Mouse (Mus musculus): ENCODE measurements around the gene Slc39a1.
"Not testable (repeated sequence)": the region's sequence is repeated elsewhere in the genome, so short reads cannot be mapped to it uniquely, and the experiment has no call there.

The Slc39a1 gene

GRCm38 (mm10) chr3:90241669-90242358 lies 6.2 kb upstream of the Slc39a1 start:
- no peak for DNase-seq (ENCODE audit: low spot score)

DNA sequence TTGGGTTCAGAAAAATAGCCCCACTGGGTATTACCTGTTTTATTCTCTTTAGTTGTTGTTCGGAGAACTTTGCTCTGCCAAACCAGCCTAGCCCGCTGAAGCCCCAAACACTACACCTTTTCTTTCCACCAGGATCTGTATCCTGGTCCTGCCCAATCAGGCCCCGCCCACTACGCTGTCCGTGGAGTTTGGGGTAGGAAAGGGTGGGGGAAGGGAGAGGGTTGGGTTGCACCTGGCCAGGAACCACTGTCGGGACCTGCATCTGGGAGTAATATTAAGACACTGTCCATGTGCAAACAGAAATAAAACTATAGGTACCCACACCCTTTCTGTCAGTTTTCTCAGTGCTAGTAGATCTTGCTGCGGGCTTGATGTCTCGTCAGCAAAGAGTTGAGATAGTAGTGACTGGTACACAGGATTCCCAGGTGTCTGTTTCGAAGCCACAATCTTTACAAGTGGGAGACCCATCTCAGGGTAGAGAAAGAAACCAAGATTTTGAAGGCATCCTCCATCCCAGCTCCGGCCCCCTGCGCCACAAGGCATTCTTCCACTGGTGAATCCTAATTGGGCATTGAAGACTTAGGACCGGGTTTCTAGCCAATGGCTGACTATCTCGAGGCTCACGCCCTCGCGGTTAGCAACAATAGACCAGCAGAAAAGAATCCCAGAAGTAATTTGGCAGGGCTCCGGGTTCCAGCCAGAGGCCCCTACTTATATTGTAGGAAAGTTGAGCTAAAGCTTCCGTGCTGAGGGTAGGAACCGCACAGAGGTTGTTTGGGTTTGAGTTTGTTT lies 4.8 kb upstream of the Slc39a1 start, which contains the start of gene Creb3l4:
Gene Creb3l4 (minus strand): TSS at position 529 of the 792 bp plus-strand sequence.
- DNase-seq (ENCODE audit: low spot score) = no peak

DNA sequence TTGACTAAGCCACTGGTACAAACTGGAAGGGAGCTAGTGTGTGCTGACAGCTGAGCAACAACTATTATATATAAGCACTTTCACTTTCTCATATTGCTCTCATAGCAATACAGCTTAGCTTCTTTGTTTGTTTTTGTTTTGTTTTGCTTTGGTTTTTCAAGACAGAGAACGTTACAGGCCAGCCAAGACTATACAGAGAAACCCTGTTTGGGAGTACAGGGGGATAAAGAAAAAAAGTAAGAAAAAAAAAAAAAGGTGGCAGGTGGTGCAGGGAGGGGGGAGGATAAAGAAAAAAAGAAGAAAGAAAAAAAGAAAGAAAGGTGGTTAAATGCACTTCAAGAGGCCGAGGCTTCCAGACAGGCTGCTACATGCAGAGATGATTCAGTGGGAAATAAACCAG lies 2.6 kb upstream of the Slc39a1 start:
- no peak for DNase-seq (ENCODE audit: low spot score)

GRCm38 (mm10) chr3:90247630-90247959 lies 377 bp upstream of the Slc39a1 start:
- DNase-seq (ENCODE audit: low spot score) = no peak

- no peak for DNase-seq (ENCODE audit: low spot score)
Measured at GRCm38 (mm10) chr3:90248746-90249100, 751 bp downstream of the Slc39a1 start.

GRCm38 (mm10) chr3:90250791-90251190 lies 2.8 kb downstream of the Slc39a1 start:
- no peak for DNase-seq (ENCODE audit: low spot score)

GRCm38 (mm10) chr3:90251731-90252226 lies 3.8 kb downstream of the Slc39a1 start:
- not testable (repeated sequence) for DNase-seq (ENCODE audit: low spot score)

- not testable (repeated sequence) for DNase-seq (ENCODE audit: low spot score)
Measured at GRCm38 (mm10) chr3:90252659-90253058, 4.7 kb downstream of the Slc39a1 start.

- not testable (repeated sequence) for DNase-seq (ENCODE audit: low spot score)
Measured at GRCm38 (mm10) chr3:90253174-90253573, 5.2 kb downstream of the Slc39a1 start.

- DNase-seq (ENCODE audit: low spot score) = peak; percentile 91
Measured at GRCm38 (mm10) chr3:90253653-90254418, 5.9 kb downstream of the Slc39a1 start, which contains the start of gene Crtc2. Gene Crtc2, plus strand, starts transcription at chr3:90254163.

- DNase-seq (ENCODE audit: low spot score) = no peak
Measured at GRCm38 (mm10) chr3:90254419-90255193, 6.6 kb downstream of the Slc39a1 start.

DNA sequence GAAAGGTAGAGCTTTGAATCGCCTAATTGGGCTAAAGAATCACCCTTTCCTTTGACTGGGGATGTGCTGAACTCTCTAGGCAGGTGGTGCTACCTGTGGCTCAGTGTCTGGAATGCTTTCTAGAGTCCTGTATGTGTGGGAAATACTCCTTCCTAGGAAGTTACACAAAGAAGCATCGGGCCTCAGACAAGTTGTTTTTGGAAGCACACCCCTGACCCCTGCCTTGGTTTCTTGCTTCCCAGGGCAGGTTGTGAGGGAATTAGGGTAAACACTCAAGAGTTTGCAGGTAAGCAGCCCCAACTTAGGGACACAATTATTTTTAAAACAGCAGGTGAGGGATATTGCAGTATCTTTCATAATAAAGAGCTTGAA lies 7.2 kb downstream of the Slc39a1 start:
- no peak for DNase-seq (ENCODE audit: low spot score)

- no peak for DNase-seq (ENCODE audit: low spot score)
Measured at GRCm38 (mm10) chr3:90255784-90256353, 7.9 kb downstream of the Slc39a1 start.

DNA sequence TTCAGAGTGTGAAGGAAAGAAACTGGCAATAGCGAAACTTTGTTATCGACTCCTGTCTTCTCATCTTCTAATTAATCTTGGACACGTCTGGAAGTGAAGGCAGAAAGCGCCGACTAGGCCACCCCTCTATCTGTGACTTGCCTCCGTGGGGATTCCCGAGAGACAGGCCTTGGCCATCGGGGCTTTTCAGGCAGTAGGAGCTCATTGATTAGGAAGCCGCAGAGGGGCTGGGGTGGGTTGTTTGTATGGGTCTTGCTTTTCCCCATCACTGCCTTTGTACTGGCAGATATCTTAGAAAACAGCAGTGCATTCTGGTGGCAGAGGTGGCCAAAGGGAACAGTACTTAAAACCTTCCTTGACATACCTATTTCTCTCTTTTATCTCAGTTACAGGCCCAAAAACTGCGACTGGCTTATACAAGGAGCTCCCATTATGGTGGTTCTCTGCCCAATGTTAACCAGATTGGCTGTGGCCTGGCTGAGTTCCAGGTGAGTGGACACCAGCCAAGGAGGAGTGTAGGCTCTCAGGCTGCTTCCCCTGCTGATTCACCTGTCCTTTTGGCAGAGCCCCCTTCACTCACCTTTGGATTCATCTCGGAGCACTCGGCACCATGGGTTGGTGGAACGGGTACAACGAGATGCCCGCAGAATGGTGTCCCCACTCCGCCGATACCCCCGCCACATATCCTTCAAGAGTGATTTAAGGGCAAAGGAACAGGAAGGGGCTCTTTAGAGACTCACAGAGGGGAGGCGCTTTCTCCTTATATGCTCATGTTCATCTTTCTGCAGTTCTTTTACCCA lies 9.0 kb downstream of the Slc39a1 start:
- DNase-seq (ENCODE audit: low spot score) = no peak

GRCm38 (mm10) chr3:90258521-90258920 lies 10.5 kb downstream of the Slc39a1 start:
- DNase-seq (ENCODE audit: low spot score) = no peak

DNA sequence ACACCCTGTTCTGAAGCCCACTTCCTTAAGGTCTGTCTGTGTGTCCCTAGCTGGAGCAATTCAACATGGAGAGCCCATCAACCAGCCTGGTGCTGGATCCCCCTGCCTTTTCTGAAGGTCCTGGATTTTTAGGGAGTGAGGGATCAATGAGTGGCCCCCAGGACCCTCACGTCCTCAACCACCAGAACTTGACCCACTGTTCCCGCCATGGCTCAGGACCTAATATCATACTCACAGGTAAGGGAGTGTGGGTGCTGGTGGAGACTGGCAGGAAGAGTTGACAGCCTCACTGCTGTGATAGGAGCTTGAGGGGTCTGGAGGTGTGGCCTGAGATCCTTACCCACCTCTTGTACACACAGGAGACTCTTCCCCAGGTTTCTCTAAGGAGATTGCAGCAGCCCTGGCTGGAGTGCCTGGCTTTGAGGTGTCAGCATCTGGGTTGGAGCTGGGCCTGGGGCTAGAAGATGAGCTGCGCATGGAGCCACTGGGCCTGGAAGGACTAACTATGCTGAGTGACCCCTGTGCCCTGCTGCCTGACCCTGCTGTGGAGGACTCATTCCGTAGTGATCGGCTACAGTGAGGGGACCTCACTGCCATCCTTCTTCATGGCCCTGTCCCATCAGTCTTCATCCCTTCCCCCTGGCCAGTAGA lies 15.3 kb downstream of the Slc39a1 start:
- DNase-seq (ENCODE audit: low spot score) = no peak

DNA sequence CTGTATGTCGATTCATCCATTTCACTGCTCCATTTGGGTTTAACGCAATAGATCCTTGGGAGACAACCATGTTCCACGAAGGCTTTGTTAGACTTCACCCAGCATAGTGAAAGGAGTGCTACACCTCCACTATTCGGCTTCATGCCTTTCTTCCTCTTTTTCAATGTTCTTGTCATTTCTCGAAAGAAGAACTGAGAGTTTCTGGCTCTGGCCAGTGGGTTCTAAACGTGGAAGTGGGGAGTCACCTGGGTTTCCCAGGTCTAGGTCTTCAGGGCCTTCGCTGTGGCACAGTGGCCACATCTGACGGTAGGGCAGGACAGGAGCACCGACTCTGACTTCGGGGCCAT lies 16.7 kb downstream of the Slc39a1 start:
- DNase-seq (ENCODE audit: low spot score) = no peak

- peak; percentile 66 for DNase-seq (ENCODE audit: low spot score)
Measured at GRCm38 (mm10) chr3:90265034-90265931, 17.3 kb downstream of the Slc39a1 start, which contains the start of gene Dennd4b. Gene Dennd4b, plus strand, starts transcription at chr3:90265185.

Data from layer of hippocampus, adult 9-10 months (tissue).